Mouse (Mus musculus) neural tube, embryonic 14.5 days (tissue): ENCODE measurements around the gene Vsx1. TPM values are rescaled to one million over a fixed set of nuclear protein-coding genes. Genes with fewer than 3 reads are reported as not detected.

Source experiments
- ATAC-seq: fragments of 200-750 bp; cut with Nextera tagmentation; 2 replicates; pipeline ENCODE4 v1.8.0; 2017; ENCODE audit warnings: low read depth, mild to moderate bottlenecking, moderate TSS enrichment, moderate library complexity
- H3K27ac ChIP-seq: fragments of 300-500 bp; sonication (generic); 2 replicates; pipeline ENCODE4 v1.5.1; 2014; ENCODE audit warnings: low read depth, mild to moderate bottlenecking, control low read depth, low read length, moderate library complexity, mixed read lengths
- H3K27me3 ChIP-seq: fragments of 300-500 bp; sonication (generic); 2 replicates; pipeline ENCODE4 v1.6.1; 2014; ENCODE audit warnings: low read length; ENCODE audit not compliant: control insufficient read depth, insufficient read depth
- H3K36me3 ChIP-seq: fragments of 300-500 bp; sonication (generic); 2 replicates; pipeline ENCODE4 v1.6.1; 2014; ENCODE audit warnings: low read length, mixed read lengths; ENCODE audit not compliant: control insufficient read depth, insufficient read depth
- H3K4me1 ChIP-seq: fragments of 300-500 bp; sonication (generic); 2 replicates; pipeline ENCODE4 v1.6.1; 2014; ENCODE audit warnings: low read length; ENCODE audit not compliant: control insufficient read depth, insufficient read depth
- H3K4me2 ChIP-seq: fragments of 300-500 bp; sonication (generic); 2 replicates; pipeline ENCODE4 v1.6.1; 2014; ENCODE audit warnings: mild to moderate bottlenecking, low read depth, low read length, control low read depth
- H3K4me3 ChIP-seq: fragments of 300-500 bp; sonication (generic); 2 replicates; pipeline ENCODE4 v1.5.1; 2014; ENCODE audit warnings: low read depth, low read length, control low read depth, mixed read lengths
- H3K9ac ChIP-seq: fragments of 300-500 bp; sonication (generic); replicated peaks from 2 replicates; pipeline ENCODE4 v1.6.1; 2014; ENCODE audit warnings: low read depth, mild to moderate bottlenecking, control low read depth, low read length, mixed read lengths
- H3K9me3 ChIP-seq: fragments of 300-500 bp; sonication (generic); 2 replicates; pipeline ENCODE4 v1.6.1; 2016; ENCODE audit warnings: low read length; ENCODE audit not compliant: control insufficient read depth
- WGBS: fragments of 180-500 bp; shearing (Covaris S2); extraction: QIAGEN DNeasy Blood & Tissue Kit; methylation state at CpG from one replicate; pipeline ENCODE4 v1.1.7; 2014; 5-methylcytosine and 5-hydroxymethylcytosine counted together
- polyA plus RNA-seq: library from polyadenylated mRNA; unstranded; fragments of >200 nt; fragmentation: Nextera tagmentation; extraction: Ambion mirVana; gene quantifications from 2 replicates; pipeline ENCODE4 v1.2.1, GENCODE M21; 2014

Gene Vsx1
- polyA plus RNA-seq, 1 experiment from 2014 or later = 0.07 TPM

GRCm38 (mm10) chr2:150685389-150685788 is 3.8 kb downstream of the Vsx1 start:
- no peak overlapping the region for H3K4me2 ChIP-seq
- no peak for ATAC-seq
- H3K36me3 ChIP-seq = no peaks in the 10 kb centered on the region
- H3K27me3 ChIP-seq = peaks cover 28% of the 10 kb centered on the region
- H3K27ac ChIP-seq = no peak overlapping the region
- no peak overlapping the region for H3K4me3 ChIP-seq
- 90% methylated on average over 9 of the region's 9 CpGs for WGBS
- H3K4me1 ChIP-seq = peaks cover 3% of the 10 kb centered on the region; the same call in 1 of the 2 replicates
- H3K9ac ChIP-seq = no peak overlapping the region
- no peaks in the 10 kb centered on the region for H3K9me3 ChIP-seq

DNA sequence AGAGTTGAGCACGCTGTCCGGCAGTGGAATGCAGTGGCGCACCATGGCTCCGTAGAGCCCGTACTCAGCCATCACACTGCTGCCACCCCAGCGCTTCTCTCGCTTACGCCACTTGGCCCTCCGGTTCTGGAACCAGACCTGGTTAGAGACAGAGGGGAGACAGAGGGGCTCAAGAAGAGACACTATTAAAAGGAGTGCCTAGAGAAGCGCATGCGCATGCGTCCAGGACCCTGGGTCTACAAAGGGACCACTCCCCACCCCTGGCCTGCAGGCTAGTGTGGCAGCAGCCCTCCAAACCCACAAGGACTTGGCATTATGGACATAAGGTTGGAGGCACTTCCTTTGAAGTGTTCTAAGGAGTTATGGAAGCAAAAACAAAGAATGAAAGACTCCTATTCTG is 4.7 kb downstream of the Vsx1 start:
- 83% methylated on average over 12 of the region's 12 CpGs for WGBS
- H3K36me3 ChIP-seq = no peaks in the 10 kb centered on the region
- no peak for ATAC-seq
- H3K4me1 ChIP-seq = peaks cover 3% of the 10 kb centered on the region; the same call in 1 of the 2 replicates
- no peak overlapping the region for H3K4me2 ChIP-seq
- no peak overlapping the region for H3K27ac ChIP-seq
- H3K9me3 ChIP-seq = no peaks in the 10 kb centered on the region
- H3K4me3 ChIP-seq = no peak overlapping the region
- peaks cover 23% of the 10 kb centered on the region for H3K27me3 ChIP-seq
- H3K9ac ChIP-seq = no peak overlapping the region

- Histone ChIP-seq H3K27ac (no peak overlapping the region), H3K27me3 (peaks cover 8% of the 10 kb centered on the region; the same call in 1 of the 2 replicates), H3K9me3 (no peaks in the 10 kb centered on the region), H3K9ac (no peak overlapping the region), H3K36me3 (no peaks in the 10 kb centered on the region), H3K4me3 (no peak overlapping the region), H3K4me2 (no peak overlapping the region), H3K4me1 (no peaks in the 10 kb centered on the region)
- no peak for ATAC-seq
- WGBS = 76% methylated on average over 4 of the region's 4 CpGs
These were observed 7.6 kb downstream of the Vsx1 start for GRCm38 (mm10) chr2:150681581-150681980.

GRCm38 (mm10) chr2:150678392-150678791 is 10.8 kb downstream of the Vsx1 start:
- Histone ChIP-seq H3K4me1 (no peaks in the 10 kb centered on the region), H3K36me3 (no peaks in the 10 kb centered on the region), H3K27ac (no peak overlapping the region), H3K4me3 (no peak overlapping the region), H3K9ac (no peak overlapping the region), H3K27me3 (no peaks in the 10 kb centered on the region), H3K9me3 (no peaks in the 10 kb centered on the region), H3K4me2 (no peak overlapping the region)
- ATAC-seq = no peak
- 2% methylated on average over 3 of the region's 3 CpGs for WGBS

- no peak overlapping the region for H3K27ac ChIP-seq
- no peak overlapping the region for H3K4me3 ChIP-seq
- whole genome bisulfite sequencing = 30% methylated on average over 1 of the region's 1 CpGs
- no peaks in the 10 kb centered on the region for H3K9me3 ChIP-seq
- H3K36me3 ChIP-seq = no peaks in the 10 kb centered on the region
- no peak overlapping the region for H3K9ac ChIP-seq
- ATAC-seq = no peak
- no peaks in the 10 kb centered on the region for H3K27me3 ChIP-seq
- H3K4me2 ChIP-seq = no peak overlapping the region
- H3K4me1 ChIP-seq = no peaks in the 10 kb centered on the region
These were observed 13.6 kb downstream of the Vsx1 start for GRCm38 (mm10) chr2:150675525-150675924.

- Histone ChIP-seq H3K4me1 (no peaks in the 10 kb centered on the region), H3K4me2 (no peak overlapping the region), H3K4me3 (no peak overlapping the region), H3K9ac (no peak overlapping the region), H3K27ac (no peak overlapping the region), H3K9me3 (no peaks in the 10 kb centered on the region), H3K36me3 (no peaks in the 10 kb centered on the region), H3K27me3 (no peaks in the 10 kb centered on the region)
- WGBS = 3% methylated on average over 2 of the region's 2 CpGs
- peak; percentile 72 for ATAC-seq
These were observed 14.3 kb downstream of the Vsx1 start for GRCm38 (mm10) chr2:150674900-150675299.

DNA sequence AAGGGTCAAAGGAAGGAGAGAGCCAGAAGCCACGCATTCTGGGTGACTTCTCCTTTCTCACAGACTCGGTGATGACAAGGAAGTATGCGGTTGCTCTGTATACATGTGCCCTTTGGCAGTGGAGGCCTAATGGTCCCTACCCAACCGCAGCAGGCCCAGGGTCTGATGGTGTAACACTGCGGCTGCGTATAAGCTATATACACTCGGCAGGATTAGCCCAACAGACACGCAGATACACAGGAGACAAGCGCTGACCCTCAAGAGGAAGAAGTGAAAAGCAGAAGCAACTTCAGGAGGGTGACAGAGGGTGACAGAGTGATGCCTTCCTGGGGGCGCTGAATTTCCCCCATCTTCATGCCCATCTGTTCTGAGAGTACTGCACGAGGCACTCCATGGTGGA is 15.2 kb downstream of the Vsx1 start:
- H3K9ac ChIP-seq = no peak overlapping the region
- no peak for ATAC-seq
- H3K27ac ChIP-seq = no peak overlapping the region
- H3K9me3 ChIP-seq = no peaks in the 10 kb centered on the region
- no peaks in the 10 kb centered on the region for H3K36me3 ChIP-seq
- no peak overlapping the region for H3K4me3 ChIP-seq
- H3K4me2 ChIP-seq = no peak overlapping the region
- no peaks in the 10 kb centered on the region for H3K27me3 ChIP-seq
- no peaks in the 10 kb centered on the region for H3K4me1 ChIP-seq
- WGBS = 86% methylated on average over 11 of the region's 11 CpGs

- H3K9me3 ChIP-seq = no peaks in the 10 kb centered on the region
- ATAC-seq = no peak
- H3K27ac ChIP-seq = no peak overlapping the region
- H3K4me3 ChIP-seq = no peak overlapping the region
- H3K4me2 ChIP-seq = no peak overlapping the region
- H3K9ac ChIP-seq = no peak overlapping the region
- peaks cover 5% of the 10 kb centered on the region; the same call in 1 of the 2 replicates for H3K4me1 ChIP-seq
- H3K27me3 ChIP-seq = no peaks in the 10 kb centered on the region; the same call in 1 of the 2 replicates
- WGBS = 85% methylated on average over 8 of the region's 8 CpGs
- H3K36me3 ChIP-seq = no peaks in the 10 kb centered on the region
These were observed 17.4 kb downstream of the Vsx1 start for GRCm38 (mm10) chr2:150671609-150672290.

- WGBS = 94% methylated on average over 1 of the region's 1 CpGs
- H3K36me3 ChIP-seq = no peaks in the 10 kb centered on the region
These were observed 18.2 kb downstream of the Vsx1 start for GRCm38 (mm10) chr2:150670926-150671325.

More at GRCm38 (mm10) chr2:150670926-150671325, 18.2 kb downstream of the Vsx1 start:
- Histone ChIP-seq H3K9me3 (no peaks in the 10 kb centered on the region), H3K27ac (no peak overlapping the region), H3K4me3 (no peak overlapping the region), H3K9ac (no peak overlapping the region), H3K4me1 (peaks cover 5% of the 10 kb centered on the region; the same call in 1 of the 2 replicates), H3K27me3 (no peaks in the 10 kb centered on the region; the same call in 1 of the 2 replicates), H3K4me2 (no peak overlapping the region)
- ATAC-seq = no peak
